Mouse (Mus musculus) spleen, adult 2 months (tissue): Measurements from ENCODE around the gene Adgrd1.

Source experiments
- CTCF ChIP-seq: fragments of 200-500 bp; IDR thresholded peaks from 2 replicates; pipeline ENCODE4 v1.5.1; 2011; ENCODE audit warnings: mild to moderate bottlenecking, inconsistent platforms; ENCODE audit not compliant: insufficient read depth, insufficient read length, insufficient replicate concordance; ENCODE audit errors: extremely low read depth
- POLR2A ChIP-seq: fragments of 200-500 bp; IDR thresholded peaks from 2 replicates; pipeline ENCODE4 v1.6.1; 2011; ENCODE audit warnings: low read depth, low read length, inconsistent platforms

DNA sequence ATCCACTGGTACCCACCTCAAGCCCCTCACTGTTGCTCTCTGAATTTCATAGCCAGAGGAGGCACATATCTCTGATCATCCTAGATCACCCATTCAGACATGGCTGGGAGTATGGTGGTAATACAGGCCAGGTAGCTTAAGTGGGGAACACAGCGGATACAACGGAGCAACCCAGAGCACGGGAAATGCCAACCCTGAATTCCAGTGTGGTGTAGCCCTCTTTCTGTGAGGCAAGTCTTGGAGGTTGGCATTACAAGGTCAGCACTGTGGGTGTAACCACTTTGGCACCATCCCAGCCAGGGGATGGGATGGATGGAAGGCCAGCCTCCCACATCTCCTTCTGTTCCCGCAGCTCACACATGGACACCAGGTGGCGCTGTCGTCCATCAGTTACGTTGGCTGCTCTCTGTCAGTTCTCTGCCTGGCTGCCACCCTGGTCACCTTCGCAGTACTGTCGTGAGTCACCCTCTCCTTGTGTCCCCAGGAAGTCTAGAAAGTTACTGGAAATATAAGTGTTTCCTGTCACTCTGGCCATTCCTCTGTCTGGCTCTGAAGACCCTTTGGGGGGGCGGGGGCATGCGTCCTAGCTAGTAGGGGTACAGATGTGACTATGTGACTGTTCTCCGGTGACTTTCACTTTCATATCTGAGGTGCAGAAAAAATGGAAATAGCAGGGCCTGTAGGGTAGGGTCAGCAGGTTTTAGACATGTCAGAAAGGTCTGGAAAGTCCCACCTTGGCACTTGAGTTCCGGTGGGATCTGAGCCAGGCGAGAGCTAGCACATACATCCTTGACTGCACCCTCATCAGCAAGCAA lies 81.4 kb downstream of the Adgrd1 start:
- TF ChIP-seq CTCF (peak; percentile 95), POLR2A (no peak)
